Mouse (Mus musculus) heart, embryonic 16.5 days (tissue): ENCODE results near the gene Ttll12. TPM values are rescaled to one million over a fixed set of nuclear protein-coding genes. Genes with fewer than 3 reads are reported as not detected.

Experiments
- ATAC-seq: fragments of 200-750 bp; cut with Nextera tagmentation; replicated peaks from 2 replicates; pipeline ENCODE4 v1.8.0; 2017; ENCODE audit warnings: moderate number of reproducible peaks; ENCODE audit not compliant: insufficient read depth, low FRiP score; ENCODE audit errors: extremely low read depth
- H3K27ac ChIP-seq: fragments of 300-500 bp; sonication (generic); 2 replicates; pipeline ENCODE4 v1.5.1; 2014; ENCODE audit warnings: mild to moderate bottlenecking, low read length, control low read depth, moderate library complexity
- H3K27me3 ChIP-seq: fragments of 300-500 bp; sonication (generic); 2 replicates; pipeline ENCODE4 v1.6.1; 2014; ENCODE audit warnings: low read length, mixed read lengths; ENCODE audit not compliant: control insufficient read depth, insufficient read depth
- H3K36me3 ChIP-seq: fragments of 300-500 bp; sonication (generic); 2 replicates; pipeline ENCODE4 v1.6.1; 2014; ENCODE audit not compliant: control insufficient read depth, insufficient read depth
- H3K4me1 ChIP-seq: fragments of 300-500 bp; sonication (generic); 2 replicates; pipeline ENCODE4 v1.6.1; 2014; ENCODE audit warnings: low read length, mixed read lengths; ENCODE audit not compliant: control insufficient read depth, insufficient read depth
- H3K4me2 ChIP-seq: fragments of 300-500 bp; sonication (generic); 2 replicates; pipeline ENCODE4 v1.6.1; 2014; ENCODE audit warnings: low read depth, mild to moderate bottlenecking, control low read depth, low read length
- H3K4me3 ChIP-seq: fragments of 300-500 bp; sonication (generic); 2 replicates; pipeline ENCODE4 v1.5.1; 2014; ENCODE audit warnings: mild to moderate bottlenecking, control low read depth, low read length
- H3K9ac ChIP-seq: fragments of 300-500 bp; sonication (generic); 2 replicates; pipeline ENCODE4 v1.6.1; 2014; ENCODE audit warnings: low read length, control low read depth
- H3K9me3 ChIP-seq: fragments of 300-500 bp; sonication (generic); replicated peaks from 2 replicates; pipeline ENCODE4 v1.6.1; 2016; ENCODE audit warnings: low read length; ENCODE audit not compliant: control insufficient read depth
- WGBS: fragments of 180-500 bp; shearing (Covaris S2); extraction: QIAGEN DNeasy Blood & Tissue Kit; methylation state at CpG from one replicate; pipeline ENCODE4 v1.1.7; 2014; 5-methylcytosine and 5-hydroxymethylcytosine counted together
- polyA plus RNA-seq: library from polyadenylated mRNA; unstranded; fragments of >200 nt; fragmentation: Nextera tagmentation; extraction: Ambion mirVana; gene quantifications from 2 replicates; pipeline ENCODE4 v1.2.1, GENCODE M21; 2015

The Ttll12 gene
- polyA plus RNA-seq, 1 experiment from 2014 or later = 20.7 TPM

DNA sequence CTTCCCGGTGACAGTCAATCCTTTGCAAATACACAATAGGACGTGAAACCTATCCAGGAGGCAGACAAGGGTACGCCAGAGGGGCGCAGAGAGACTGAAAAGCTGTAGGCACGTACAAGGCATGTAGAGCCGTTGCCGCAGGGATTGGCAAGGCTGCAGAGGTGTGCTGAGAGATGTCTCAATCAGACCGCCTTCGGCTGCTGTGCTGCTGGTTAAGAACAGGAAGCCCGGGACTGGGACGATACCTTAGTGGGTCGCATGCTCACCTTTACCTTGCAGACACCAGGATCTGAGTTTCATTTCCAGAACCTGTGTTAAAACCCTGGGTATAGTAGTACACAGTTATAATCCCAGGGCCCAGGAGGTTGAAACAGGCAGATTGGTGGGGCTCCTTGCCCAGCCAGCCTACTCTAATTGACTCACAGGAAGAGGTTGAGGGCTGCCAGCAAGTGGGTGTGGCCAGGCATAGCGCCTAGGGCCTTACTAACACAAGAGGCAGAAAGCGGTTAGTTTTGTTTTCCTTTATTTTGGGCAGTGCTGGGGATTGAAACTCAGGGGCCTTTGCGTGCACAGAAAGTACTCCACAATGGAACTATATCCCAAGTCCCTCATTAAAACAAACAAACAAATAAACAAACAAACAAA is 32.2 kb downstream of the Ttll12 start:
- Histone ChIP-seq H3K27me3 (no peaks in the 10 kb centered on the region), H3K27ac (peak overlapping the region; percentile 33), H3K9ac (peak overlapping the region; percentile 69), H3K4me2 (peak overlapping the region; percentile 95), H3K9me3 (no peaks in the 10 kb centered on the region), H3K36me3 (no peaks in the 10 kb centered on the region), H3K4me3 (peak overlapping the region; percentile 57), H3K4me1 (peaks cover 8% of the 10 kb centered on the region; the same call in 1 of the 2 replicates)
- ATAC-seq = peak; percentile 66
- 31% methylated on average over 15 of the region's 15 CpGs for WGBS

DNA sequence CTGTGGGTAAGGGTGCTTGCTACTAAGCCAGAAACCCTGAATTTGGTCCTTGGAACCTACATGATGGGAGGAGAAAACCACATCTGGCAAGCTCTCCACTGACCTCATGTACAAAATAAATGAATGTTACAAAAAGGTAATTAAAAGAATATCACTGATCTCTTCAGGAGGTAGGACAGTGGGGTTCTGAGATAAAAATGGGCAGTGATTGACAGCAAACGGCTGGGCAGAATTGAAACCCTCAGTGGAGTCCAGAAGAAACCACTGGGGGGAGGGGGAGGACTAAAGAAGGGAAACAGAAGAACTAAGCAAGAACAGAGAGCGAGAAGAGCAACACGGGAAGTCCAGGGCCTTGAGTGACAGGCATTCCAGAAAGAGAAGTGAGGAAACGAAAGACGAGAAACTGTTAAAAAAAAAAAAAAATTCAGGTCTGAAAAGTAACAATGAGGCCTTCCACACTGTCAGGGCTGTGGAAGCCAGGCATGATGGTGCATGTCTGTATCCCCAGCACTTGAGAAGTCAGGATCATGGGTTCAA is 33.9 kb downstream of the Ttll12 start:
- ATAC-seq = no peak
- no peak overlapping the region for H3K27ac ChIP-seq
- H3K9ac ChIP-seq = no peak overlapping the region
- 48% methylated on average over 5 of the region's 5 CpGs for WGBS
- no peaks in the 10 kb centered on the region for H3K9me3 ChIP-seq
- no peak overlapping the region for H3K4me3 ChIP-seq
- H3K27me3 ChIP-seq = no peaks in the 10 kb centered on the region
- H3K4me2 ChIP-seq = no peak overlapping the region
- H3K36me3 ChIP-seq = no peaks in the 10 kb centered on the region
- H3K4me1 ChIP-seq = peaks cover 9% of the 10 kb centered on the region

DNA sequence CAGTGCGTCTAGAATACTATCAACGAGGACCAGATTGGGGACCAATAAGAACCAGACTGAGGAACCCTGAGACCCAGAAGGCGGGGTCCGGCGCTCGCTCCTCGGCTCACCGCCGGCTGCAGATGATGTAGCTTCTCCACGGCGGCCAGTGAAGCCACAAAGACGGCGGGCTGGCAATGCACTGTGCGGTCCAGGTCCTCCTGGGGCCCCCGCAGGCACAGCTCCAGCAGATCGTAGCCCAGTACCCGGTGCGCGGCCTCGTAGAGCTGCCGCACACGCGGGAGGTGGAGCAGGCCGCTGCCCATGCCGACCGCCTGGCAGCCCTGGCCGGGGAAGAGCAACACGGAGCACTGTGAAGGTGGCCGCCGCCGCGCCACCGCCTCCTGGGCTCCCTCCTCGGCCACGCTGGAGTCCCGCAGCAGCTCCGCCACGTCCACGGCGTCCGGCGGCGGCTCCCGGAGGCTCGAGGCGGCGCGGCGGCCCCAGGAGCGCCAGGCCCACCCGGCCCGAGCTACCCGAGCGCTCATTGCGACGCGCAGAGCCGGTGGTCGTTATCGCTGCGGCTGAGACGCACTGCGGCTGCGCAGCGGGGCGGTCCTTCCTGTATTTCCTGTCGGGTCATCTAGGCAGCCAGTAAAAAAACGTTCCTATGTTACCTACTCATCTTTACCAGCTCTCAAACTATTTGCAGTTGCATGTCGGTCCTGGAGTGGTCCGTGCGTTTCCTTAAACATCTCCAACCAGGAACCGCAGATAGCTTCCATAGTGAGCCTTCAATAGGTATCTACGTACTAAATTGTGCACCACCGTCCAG is 39.6 kb downstream of the Ttll12 start:
- Histone ChIP-seq H3K27me3 (no peaks in the 10 kb centered on the region), H3K4me1 (peaks cover 11% of the 10 kb centered on the region)
- WGBS = under 1% methylated on average over 57 of the region's 74 CpGs

DNA sequence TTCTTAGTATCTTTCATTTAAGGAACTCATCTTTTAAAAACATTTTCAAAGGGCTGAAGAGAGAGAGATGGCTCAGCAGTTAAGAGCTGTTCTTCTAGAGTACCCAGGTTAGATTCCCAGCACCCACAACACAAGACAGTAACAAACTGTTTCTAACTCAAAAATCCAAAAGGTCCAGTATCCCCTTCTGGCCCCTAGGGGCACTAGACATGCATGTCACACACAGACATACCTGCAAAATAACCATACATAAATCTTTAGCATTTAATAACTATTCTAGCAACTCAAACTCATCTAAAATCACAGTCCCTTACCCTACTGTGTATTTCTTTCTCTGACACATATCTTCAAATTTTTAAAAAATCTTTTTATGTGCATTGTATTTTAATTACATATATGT is 41.1 kb downstream of the Ttll12 start:
- no peaks in the 10 kb centered on the region for H3K9me3 ChIP-seq

More for the DNA sequence above, 39.6 kb downstream of the Ttll12 start:
- Histone ChIP-seq H3K4me3 (peak overlapping the region; percentile 79), H3K9me3 (no peaks in the 10 kb centered on the region), H3K9ac (peak overlapping the region; percentile 95), H3K4me2 (peak overlapping the region; percentile 85), H3K36me3 (no peaks in the 10 kb centered on the region), H3K27ac (peak overlapping the region; percentile 89)
- ATAC-seq = peak; percentile 88

GRCm38 (mm10) chr15:83550137-83550536 is 44.8 kb downstream of the Ttll12 start:
- H3K4me2 ChIP-seq = no peak overlapping the region
- WGBS = 82% methylated on average over 2 of the region's 2 CpGs
- no peak overlapping the region for H3K4me3 ChIP-seq
- H3K27me3 ChIP-seq = no peaks in the 10 kb centered on the region
- H3K36me3 ChIP-seq = peaks cover 31% of the 10 kb centered on the region
- peaks cover 7% of the 10 kb centered on the region for H3K4me1 ChIP-seq
- ATAC-seq = no peak
- no peak overlapping the region for H3K9ac ChIP-seq
- H3K9me3 ChIP-seq = no peaks in the 10 kb centered on the region
- no peak overlapping the region for H3K27ac ChIP-seq

More for the DNA sequence above, 41.1 kb downstream of the Ttll12 start:
- no peak for ATAC-seq
- Histone ChIP-seq H3K36me3 (peaks cover 9% of the 10 kb centered on the region; the same call in 1 of the 2 replicates), H3K4me2 (no peak overlapping the region), H3K27ac (no peak overlapping the region), H3K27me3 (no peaks in the 10 kb centered on the region), H3K9ac (no peak overlapping the region), H3K4me3 (no peak overlapping the region), H3K4me1 (peaks cover 11% of the 10 kb centered on the region)

DNA sequence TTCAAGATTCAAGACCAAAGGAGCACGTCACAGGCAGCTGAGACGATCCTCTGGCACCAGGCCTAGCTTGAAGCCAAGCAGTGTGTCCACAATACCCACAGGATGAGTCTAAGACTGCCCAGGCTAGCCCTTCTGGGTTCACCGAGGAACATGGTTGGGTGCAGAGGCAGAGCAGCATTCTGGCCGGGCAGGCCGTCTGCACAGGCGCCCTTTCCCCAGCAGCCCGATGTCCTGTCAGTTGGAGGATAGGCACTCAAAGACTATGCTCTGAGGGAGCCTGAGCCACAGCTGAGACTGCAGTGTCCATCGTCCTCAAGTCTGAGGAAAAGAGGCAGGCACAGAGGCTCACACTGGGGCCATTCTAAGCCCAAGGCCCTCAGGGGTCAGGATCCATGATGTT is 47.8 kb downstream of the Ttll12 start:
- Histone ChIP-seq H3K36me3 (peaks cover 39% of the 10 kb centered on the region), H3K27ac (no peak overlapping the region), H3K27me3 (no peaks in the 10 kb centered on the region), H3K9me3 (no peaks in the 10 kb centered on the region), H3K4me3 (no peak overlapping the region), H3K4me2 (no peak overlapping the region), H3K9ac (no peak overlapping the region), H3K4me1 (no peaks in the 10 kb centered on the region)
- ATAC-seq = no peak
- WGBS = 88% methylated on average over 8 of the region's 8 CpGs

DNA sequence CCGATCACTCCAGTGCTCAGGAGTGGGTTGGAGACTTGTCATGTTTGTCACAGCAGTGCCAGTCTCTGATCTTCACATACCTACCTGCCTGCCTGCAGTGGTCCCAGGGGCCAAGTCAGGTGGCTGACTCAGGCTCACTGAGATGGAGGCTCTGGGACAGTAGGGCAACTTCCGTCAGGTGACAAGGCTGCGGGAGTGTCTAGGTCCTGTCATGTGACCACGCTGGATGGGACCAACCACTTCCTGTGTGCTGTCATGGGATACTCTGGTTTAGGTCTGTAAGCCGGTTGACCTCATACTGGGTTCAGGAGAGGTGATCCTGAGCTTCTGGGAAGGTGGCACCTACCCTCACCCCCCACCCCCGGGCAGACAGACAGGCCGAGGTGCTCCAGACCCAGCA is 48.9 kb downstream of the Ttll12 start:
- no peak overlapping the region for H3K4me2 ChIP-seq
- H3K36me3 ChIP-seq = peaks cover 39% of the 10 kb centered on the region
- 88% methylated on average over 7 of the region's 7 CpGs for WGBS
- peaks cover 7% of the 10 kb centered on the region for H3K4me1 ChIP-seq
- no peak for ATAC-seq
- H3K27ac ChIP-seq = no peak overlapping the region
- H3K4me3 ChIP-seq = no peak overlapping the region
- no peaks in the 10 kb centered on the region for H3K27me3 ChIP-seq
- H3K9ac ChIP-seq = no peak overlapping the region
- no peaks in the 10 kb centered on the region for H3K9me3 ChIP-seq

DNA sequence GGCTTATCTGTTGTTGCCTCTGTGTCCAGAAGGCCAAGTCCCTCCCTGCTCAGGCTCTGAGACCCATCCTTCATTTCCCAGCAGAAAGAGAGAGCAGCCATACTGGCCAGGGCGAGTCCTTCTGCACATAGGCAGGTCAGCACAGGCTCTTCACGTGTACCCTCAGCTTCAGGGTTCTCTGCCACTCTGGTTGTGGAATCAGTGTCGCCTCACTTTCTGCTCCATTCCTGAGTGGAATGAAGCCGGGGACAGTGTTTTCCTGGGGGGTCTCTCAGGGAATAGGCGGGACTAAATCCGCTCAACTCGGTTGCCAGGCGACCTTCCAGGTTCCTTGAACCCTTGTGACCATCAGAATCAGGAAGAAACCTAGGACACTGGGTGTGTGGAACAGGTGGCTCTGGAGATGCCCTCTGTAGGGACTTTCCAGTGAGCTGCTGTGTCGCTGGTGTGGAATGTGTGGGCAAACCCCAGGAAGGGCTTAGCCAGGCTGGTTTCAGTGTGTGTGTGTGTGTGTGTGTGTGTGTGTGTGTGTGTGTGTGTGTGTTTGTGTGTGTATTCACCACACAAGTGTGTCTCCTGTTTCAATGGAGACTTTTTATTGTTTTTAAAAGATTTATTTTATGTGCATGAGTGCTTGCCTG is 53.2 kb downstream of the Ttll12 start:
- H3K27ac ChIP-seq = no peak overlapping the region

More for the DNA sequence above, 53.2 kb downstream of the Ttll12 start:
- H3K27me3 ChIP-seq = no peaks in the 10 kb centered on the region
- WGBS = 73% methylated on average over 9 of the region's 9 CpGs
- H3K9ac ChIP-seq = no peak overlapping the region
- no peak overlapping the region for H3K4me3 ChIP-seq
- H3K4me2 ChIP-seq = no peak overlapping the region
- peaks cover 17% of the 10 kb centered on the region for H3K36me3 ChIP-seq
- ATAC-seq = no peak
- H3K9me3 ChIP-seq = no peaks in the 10 kb centered on the region
- peaks cover 29% of the 10 kb centered on the region for H3K4me1 ChIP-seq
